Mouse (Mus musculus): ENCODE measurements at regions not wholly inside any gene's neighbourhood (a gene's known extent, or its start where the extent isn't known, plus 50 kb on each side); places are given as distances from the start of the nearest gene placed in this dataset.

DNA sequence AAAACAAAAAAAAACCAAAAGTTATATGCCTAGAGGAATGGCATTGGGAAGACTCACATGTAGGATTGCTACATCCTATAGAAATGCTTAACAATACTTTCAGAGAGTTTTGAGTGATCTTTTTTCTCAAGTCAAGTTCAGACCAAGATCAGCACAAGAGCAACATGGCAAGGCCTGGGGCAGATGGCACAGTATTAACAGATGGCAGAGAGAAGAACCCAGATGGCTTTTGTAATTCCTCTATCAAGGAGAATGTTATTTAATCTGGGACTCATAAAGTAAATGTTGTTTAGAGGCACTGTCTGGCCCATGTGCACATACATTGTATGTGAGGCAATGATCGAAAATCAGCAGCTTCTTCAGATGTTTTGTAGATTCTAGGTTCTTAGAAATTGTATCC lies 58.3 kb upstream of the Ripply2 start:
- TF ChIP-seq CTCF (IDR thresholded peaks at IDR 0.05; ENCODE audit: insufficient read depth, low read depth, low read length) (no peak), POLR2A (IDR thresholded peaks at IDR 0.05; ENCODE audit: insufficient read depth, low read depth, low read length) (no peak)
